Mouse (Mus musculus): ENCODE results near the gene Dgat2l6.

Dgat2l6 gene

GRCm38 (mm10) chrX:100524471-100524870, at the start of gene Dgat2l6:
Gene Dgat2l6 (plus strand): TSS chrX:100524838.
- DNase-seq = no peak

DNA sequence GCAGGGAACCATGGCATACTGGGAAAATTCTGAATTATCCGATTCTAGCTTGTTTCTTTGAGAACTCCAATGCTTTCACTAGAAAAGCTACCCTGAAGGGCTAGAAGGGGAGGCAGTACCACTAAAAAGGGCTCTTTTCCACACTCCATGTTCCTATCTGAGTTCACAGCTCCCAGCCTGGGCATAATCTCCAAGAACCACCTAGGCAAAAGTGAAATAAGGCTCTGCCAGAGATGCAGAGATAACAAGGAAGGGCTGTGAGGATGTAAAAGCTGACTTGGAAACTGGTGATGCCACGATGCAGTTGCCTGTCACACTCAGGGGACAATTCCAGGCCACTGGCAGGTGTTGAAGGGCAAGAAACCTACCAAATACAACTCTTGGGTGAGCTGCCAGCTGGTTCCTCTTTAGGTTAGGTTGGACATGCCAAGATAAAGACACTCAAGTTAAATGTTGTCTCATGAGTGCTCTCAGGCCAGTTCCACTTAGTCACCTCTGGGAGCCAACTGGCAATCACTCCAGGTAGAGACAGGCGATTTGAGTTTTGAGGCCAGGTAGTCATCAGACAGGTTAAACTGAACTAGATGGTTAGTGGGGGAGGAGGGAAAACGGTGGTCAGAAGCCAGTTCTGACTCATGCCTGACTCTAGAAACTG, 48.9 kb upstream of the Dgat2l6 start:
- DNase-seq = no peak

GRCm38 (mm10) chrX:100480317-100480716, 44.3 kb upstream of the Dgat2l6 start:
- peak; percentile 51 for DNase-seq

- DNase-seq = no peak
Measured at GRCm38 (mm10) chrX:100493500-100494067, 31.1 kb upstream of the Dgat2l6 start.

- peak; percentile 77 for DNase-seq
Measured at GRCm38 (mm10) chrX:100494068-100494978, 30.3 kb upstream of the Dgat2l6 start, which contains the start of gene Igbp1. Gene Igbp1 (plus strand): TSS chrX:100494291.

- DNase-seq = no peak
Measured at GRCm38 (mm10) chrX:100504175-100504851, 20.3 kb upstream of the Dgat2l6 start.

GRCm38 (mm10) chrX:100508164-100508563, 16.5 kb upstream of the Dgat2l6 start:
- no peak for DNase-seq

DNA sequence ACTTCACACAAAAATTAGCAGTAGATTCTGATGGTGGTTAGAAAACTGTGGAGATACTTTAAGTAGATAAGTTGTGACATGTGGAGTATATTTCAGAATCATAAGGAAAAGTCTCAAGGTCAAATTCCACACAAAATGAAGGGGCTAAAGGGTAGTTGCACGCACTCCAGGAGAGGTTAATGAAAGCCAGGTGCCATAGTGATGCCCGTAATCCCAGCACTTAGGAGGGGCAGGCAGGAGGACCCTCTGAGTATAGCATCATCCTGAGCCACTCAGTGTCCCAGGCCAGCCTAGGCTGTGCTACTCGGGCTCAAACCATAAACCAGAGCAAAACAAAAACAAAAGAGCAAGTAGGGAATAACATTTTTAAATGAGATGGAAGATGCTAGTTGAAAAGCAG, 14.7 kb upstream of the Dgat2l6 start:
- DNase-seq = no peak

DNA sequence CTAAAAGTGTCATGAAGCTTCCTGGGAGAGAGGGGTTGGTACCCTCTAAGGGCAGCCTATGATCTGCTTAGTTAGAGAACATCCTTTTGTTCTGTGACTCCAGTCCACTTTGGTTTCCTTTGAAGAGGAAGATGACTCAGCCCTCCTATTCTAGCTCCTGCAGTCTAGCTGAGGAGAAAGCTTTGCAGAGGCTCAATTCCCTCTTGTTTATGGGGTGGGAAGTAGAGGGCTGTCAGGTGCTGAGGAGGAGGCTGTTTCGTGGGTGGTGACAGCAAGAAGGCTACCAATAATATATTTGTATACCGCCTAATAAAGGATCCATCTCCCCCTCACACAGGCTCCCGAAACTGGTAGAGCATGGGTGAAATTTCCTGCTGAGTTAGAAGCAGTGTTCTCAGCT, 8.0 kb upstream of the Dgat2l6 start:
- no peak for DNase-seq

DNA sequence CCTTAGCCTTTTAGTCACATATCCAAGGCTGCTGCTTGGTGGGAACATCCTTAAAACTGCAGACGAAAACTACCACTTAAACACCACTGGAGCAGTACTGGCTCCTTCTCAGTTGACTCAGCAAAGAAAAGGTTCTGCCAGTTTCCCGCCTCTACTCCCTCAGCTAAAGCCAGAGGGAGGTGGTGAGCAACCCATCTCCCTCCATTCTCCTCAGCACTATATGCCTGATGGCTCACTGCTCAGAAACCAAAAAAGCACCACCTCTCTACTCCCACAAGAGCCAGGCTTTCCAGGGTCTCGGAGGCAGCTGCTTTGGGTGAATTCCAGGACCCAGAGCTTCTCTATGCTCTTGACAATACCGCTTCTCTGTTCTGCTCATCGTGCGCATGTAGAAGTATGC, 7.0 kb upstream of the Dgat2l6 start:
- no peak for DNase-seq

GRCm38 (mm10) chrX:100518532-100518931, 6.1 kb upstream of the Dgat2l6 start:
- no peak for DNase-seq

- no peak for DNase-seq
Measured at GRCm38 (mm10) chrX:100556026-100556425, 31.4 kb downstream of the Dgat2l6 start.

GRCm38 (mm10) chrX:100565696-100566095, 41.1 kb downstream of the Dgat2l6 start:
- no peak for DNase-seq

DNA sequence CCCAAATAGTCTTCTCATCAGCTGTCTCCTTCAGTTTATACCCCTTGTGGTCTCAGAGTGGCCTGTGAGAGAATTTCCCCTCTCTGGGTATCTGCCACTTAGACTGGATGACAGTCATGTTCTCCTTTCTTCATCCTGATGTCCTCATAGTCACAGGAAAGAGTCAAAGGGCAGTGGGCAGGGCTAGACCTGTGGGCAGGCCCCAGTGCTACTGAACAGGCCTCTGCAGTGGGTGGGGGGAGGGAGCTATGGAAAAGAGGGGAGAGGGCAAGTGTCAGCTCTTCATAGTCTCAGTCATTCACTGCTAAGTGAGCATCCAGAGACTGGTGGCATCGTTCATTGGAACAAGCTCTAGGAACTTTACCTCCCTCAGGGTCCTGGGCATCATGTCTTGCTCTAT, 47.3 kb downstream of the Dgat2l6 start, which contains the start of gene Awat1:
Gene Awat1, plus strand, starts transcription at position 301 of the 400 bp plus-strand sequence.
- DNase-seq = no peak

DNA sequence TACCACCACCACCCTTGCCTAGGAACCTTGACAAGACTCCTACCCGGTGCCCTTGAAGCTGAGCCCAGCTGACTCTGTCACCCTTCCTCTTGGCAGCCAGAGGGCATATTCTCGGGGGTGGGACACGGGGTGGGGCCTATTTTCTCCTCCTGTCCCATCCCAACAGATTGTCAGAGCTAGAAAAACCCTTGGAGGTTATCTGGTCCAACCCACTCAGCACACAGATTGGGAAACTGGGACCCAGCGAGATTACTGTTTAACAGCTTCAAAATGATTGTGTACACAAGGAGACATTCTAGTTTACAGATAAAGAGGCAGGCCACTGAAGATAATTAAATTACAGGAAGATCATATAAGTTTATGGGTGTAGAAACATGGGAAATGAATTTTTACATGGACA, 70.2 kb downstream of the Dgat2l6 start, which contains the start of gene P2ry4:
Gene P2ry4, minus strand, starts transcription at position 79 of the 400 bp plus-strand sequence.
- DNase-seq = no peak
